Mouse (Mus musculus) B cell, adult 2 months (primary cell): ENCODE measurements around the gene Foxs1.
A peak's percentile ranks its signal among the peaks of the same experiment; 100 is the strongest.

Source experiments
- DNase-seq, 2 experiments: peaks; one replicate each; pipeline ENCODE4 v3.0.0; 2022

Foxs1 gene

DNA sequence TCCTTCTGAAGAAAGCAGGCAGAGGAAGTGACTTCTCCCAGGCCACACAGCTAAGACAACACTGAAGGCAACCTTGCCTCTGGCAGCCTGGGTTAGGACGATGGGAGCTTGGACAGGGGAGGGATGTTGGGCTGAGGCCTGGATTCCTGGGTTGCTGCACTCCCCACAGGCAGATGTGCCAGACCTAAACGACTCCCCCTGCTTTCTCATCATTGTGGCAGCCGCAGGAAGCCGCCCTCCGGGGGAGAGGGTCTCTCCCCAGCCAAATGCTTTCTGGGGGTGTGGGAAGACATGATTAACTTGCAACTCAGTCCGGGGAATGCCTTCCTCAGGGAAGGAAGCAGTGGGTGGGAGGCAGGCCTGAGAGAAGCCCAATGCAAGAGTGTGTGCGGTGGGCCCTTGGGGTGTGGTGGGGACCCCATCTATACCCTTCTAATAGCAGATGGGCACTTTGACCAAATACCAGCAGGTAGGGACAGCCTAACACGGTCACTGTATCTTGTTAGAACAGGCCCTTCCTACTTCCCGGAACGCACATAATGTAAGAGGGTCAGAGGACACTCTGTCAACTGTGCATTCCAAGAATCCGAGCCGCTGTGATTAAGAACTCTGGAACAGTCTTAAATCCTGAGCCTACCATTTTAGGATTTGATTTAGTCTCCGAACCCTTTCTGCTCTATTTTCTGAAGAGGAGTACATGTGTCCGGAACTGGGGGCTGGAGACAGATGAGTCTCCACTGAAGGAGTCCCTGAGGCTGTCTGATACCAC lies 4.6 kb downstream of the Foxs1 start:
- no peak for DNase-seq

DNA sequence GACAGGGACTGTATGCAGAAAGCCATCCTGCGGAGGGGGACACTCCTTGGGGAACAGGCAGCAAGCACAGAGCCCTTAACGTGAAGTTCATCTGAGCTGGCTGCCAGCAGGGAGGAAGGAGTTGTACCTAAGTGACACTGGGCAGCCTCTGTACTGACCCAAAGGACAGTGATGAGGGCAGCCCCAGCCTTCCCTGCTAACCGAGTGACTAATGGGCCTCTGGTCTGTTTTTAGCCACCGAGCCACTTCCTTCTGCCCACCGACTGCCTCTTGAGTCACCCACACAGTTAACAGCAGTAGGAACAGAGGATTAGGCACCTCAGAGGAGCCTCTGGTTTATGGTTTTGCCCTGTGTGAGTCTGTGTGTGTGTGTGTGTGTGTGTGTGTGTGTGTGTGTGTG lies 5.6 kb downstream of the Foxs1 start:
- DNase-seq, result no peak

DNA sequence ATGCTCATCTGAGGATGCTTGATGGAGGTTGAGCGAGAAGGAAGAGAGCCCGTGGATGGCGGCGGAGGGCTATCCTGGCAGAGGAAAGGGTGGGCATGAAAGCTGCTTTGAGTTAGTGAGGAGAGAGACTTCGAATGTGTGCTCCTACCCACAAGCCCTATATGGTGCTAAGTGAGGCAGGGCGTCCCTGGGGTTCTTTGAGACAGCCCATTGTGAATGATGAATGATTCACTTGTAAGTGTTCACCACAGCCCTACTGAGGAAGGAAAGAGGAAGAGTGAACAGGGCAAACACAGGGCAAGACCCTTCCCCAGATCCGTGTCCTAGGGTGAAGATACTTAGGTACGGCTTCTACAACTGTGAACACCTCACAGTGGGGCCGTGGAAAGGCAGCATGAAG lies 6.1 kb downstream of the Foxs1 start:
- DNase-seq, result no peak

DNA sequence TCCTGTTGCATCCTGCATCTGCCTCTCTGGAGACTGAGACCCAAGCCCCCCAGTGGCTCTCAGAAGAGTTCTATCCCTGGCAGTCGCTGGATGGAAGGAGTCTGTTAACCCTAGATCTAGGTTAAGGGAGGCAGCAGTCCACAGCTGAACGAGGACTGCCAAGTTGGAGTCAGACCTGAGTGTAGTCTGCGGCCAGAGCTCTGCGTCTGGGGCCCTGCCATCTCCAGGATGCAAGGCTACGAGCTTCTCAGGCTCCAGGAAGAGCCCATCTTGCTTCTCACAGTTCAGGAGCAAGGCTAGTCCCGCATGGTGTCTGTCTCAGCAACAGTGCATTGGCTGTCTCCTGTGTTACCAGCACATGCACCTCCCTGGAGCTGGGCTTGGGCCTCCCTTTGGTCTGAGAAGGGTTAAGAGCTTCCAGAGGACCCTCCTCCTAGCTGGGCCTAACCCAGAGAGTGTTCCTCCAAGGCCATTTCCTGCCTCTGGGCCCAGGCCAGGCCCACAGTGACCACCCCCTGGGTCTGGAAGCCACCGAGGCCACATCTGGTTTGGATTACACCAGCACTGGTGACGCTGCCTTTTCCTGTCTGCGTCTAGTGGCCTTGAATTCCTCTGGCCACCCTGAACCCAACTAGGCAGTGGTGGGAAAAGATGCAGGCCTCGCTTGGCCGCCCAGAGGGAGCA lies 7.7 kb downstream of the Foxs1 start:
- DNase-seq, result no peak

DNA sequence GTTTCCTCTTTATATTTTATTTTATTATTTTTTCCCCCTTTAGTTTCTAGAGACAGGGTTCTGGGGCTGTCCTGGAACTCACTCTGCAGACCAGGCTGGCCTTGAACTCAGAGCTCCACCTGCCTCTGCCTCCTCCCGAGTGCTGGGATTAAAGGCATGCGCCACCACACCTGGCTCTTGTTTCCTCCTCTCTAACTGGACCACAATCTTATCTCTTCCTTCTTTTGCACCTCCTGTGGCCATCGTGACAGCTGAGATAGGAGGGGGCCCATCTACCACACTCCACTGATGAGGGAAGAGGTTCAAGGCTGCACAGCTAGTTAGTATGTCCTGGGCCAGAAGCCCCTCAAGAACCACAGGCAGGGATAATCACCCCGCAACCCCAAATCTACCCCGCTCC lies 8.5 kb downstream of the Foxs1 start:
- DNase-seq, result no peak

DNA sequence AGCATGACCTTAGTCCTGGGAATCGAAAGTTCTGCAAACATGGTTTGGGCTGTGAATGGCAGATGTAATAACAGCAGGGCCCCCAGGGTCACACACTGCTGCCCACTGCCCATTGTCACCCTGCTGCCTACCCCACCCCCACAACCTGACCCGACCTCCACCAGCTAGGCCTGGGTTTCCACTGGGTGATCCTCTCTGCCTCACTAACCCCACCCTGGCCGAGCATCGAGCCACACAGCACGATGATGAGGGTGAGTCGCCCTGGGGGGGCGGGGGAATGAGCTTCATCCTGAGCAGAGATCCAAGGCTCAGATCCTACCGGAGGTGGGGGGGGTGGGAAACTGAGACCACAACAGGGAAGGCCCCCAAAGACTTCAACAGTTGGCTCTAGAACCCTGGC lies 8.9 kb downstream of the Foxs1 start:
- DNase-seq, result no peak

DNA sequence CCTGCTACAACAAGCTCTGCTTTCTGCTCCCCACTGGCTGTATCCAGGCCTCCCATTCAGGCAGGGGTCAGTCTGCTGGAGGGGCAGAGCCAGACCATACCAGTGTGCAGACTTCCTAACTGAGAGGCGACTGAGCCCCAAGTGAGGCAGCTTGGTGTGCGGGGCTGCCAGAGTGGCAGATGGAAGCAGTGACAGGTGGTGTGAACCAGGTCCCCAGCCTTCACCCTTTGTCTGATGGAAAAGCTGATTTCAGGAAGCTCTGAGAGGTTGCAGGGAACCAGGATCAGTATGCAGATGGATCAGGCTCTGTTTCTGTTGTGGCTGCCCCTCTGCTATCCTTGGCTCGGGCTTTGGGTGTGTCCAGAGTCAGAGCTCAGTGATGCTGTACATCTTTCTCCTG lies 9.4 kb downstream of the Foxs1 start:
- no peak for DNase-seq

DNA sequence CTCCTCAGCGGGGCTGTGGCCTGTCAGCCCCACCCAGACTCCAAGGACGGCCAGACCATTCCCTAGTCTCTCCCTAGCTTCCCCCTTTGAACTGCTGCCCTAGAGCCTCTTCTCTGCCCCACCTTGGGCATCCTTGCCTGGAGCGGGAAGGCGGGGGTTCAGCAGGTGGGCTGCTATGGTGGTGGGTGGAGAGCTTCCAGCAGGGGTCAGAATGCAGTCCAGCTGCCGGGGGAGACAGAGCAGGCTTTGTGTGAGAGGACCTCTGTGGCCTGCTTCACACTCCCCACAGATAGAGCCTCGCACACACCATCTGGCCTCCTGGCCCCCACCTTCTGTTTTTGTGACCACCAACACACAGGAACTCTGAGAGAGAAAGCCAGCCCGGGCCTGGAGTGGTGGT lies 10.6 kb downstream of the Foxs1 start:
- no peak for DNase-seq

DNA sequence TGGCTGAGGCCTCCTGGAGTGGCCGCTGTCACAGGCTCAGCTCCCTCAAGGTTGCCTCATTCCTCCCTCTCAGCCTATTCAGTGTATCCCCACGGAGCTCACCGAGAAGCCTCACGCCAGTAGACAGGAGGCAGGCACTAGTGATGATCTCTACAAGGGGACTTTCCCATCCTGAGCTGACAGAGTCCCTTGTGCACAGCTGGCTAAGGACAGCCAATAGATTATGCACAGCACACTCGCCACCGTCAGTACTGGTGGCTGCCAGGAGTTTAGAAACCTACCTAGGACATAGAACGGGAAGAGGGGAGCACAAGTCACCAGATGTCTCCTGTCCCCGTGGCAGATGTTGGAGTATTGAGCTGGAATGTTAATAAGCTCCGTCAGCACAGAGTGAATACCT lies 15.3 kb downstream of the Foxs1 start:
- DNase-seq, result no peak

DNA sequence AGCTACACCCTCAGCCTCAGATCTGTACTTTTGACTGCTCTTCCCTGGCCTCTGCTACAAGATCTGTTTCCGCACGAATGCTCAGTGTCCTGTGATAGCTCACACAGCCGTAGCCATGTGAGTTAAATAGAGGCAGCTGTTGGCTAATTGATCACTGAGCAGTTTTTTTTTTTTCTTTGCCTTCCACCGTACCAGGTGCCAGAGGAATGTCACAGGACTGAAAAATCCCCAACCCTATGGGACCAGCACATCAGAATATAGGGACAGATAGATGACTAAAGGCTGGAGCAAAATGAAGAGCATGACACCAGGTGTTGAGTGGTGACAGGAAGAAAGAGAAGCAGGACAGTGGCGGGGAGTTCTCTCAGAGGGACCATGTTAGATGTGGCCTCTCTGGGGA lies 16.9 kb downstream of the Foxs1 start:
- no peak for DNase-seq

DNA sequence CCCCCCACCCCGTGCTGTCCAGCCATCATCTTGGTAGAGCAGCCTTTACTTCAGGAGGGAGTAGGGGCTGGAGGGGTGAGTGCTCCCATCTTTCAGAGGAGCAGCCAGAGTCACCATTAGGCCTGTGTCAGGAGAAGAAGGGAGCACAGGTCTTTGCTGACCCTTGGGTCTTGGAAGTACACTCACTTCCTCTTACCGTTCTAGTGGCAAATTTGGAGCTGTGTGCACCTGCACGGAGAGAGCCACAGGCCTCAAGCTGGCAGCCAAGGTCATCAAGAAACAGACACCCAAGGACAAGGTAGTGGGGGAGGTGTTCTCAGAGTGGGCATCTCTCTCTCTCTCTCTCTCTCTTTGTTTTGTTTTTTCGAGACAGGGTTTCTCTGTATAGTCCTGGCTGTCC lies 17.6 kb downstream of the Foxs1 start:
- no peak for DNase-seq

DNA sequence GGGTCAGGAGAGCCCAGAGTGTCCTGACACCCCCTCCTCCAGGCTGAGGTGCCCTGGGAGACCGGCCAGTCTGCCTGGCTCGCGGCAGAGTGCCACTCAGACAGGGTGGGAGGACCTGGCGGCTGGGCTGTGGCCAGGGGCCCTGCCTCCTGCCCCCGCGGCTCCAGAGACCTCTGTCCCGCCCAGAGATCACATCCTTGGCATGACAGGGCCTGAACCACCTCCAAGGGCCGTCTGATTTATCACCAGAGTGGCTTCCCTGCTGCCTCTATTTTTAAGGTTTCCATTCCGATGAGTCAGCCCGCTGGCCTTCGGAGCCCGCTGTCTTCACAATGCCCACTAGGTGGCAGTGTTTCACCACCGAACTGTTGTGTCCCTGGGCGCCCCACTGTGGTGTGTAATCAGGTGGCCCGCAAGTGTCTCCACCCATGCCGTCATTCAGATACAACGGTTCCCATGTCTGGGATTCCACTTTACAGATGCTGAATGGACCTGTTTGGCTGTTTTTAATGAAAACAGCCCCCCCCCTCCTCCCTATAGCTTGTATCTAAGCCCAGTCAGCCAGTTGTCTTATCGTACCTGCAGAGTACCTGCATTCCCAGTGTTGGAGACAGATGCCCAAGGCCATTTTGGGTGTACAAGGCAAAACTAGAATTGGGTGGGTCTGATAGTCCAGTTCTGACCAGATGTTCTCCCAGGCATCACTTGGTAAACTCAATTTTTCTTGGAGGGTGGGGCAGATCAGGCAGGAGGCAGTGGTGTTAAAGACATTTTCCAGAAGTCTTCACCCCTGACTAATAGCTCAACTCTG lies 18.5 kb downstream of the Foxs1 start:
- DNase-seq, result peak; percentile 78 to 79

DNA sequence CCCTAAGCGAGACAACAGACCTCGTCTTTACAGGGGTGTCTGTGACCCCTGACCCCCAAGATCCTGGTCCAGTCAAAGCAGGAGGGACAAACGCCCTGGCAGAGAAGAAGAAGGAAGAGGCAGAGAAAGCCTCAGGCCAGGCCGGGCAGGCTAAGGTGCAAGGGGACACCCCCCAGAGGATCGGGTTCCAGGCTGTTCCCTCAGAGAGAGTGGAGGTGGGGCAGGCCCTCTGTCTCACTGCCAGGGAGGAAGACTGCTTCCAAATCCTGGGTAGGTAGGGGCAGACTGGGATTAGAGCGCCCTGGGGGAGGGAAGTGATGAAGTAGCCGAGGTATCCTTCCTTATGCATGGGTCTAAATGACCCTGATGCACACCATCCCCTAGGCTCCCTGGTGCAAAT lies 19.5 kb downstream of the Foxs1 start:
- no peak for DNase-seq

DNA sequence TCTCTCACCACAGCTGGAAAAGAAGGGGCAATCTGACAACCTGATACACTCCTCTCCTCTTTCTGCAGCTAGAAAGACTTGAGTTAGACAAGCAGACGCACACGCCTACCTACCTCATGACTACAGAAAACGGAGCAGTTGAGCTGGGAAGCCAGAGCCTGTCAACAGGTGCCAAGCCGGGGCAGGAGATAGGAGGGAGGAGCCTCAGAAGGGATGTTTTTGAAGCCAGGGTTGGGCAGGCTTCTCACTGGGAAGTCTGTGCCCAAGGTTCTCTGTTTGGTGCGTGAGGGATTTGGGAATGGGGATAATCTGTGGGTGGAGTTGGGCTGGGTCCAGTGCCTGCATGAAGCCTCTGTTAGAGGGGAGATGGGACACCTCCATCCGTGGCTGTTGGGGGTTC lies 21.6 kb downstream of the Foxs1 start:
- no peak for DNase-seq

DNA sequence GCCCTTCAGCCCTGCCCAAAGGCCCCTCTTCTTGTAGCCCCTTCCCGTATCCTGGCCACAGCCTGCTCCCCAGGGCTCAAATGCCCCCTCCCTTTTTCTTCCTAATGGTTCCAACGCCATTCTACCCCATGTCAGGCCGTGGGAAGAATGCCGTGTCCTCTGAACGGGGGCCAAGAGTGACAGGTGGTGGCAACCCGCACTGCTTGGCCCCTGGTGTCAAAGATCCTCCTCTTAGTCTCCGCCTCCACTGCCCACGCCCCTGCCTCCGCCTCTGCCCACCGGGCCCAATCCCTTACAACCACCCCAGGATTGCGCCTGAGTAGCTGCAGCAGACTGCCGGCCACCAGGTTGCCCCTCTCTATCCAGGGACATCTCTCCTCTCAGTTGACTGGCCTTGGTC lies 22.0 kb downstream of the Foxs1 start, which contains the start of gene Mylk2:
Gene Mylk2, plus strand, starts transcription at position 322 of the 400 bp plus-strand sequence.
- no peak for DNase-seq

DNA sequence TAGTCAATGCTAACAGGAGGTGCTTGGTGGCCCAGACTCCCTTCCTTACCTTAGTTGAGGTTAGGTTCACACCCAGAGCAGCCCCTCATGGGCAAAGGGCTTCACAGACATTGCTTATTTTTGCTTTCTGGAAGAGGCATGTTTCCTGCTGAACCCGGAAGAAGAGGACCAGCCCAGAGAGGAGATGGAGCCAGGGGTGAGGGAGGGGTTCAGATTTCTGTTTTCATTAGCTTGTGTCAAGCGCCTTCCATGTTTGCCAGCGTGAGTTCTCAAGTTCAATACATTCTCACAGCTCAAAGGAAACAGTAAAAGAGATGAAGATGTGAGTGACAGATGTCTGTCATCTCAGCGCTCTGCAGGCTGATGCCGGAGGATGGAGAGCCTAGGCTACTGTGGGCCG lies 23.2 kb downstream of the Foxs1 start:
- no peak for DNase-seq

DNA sequence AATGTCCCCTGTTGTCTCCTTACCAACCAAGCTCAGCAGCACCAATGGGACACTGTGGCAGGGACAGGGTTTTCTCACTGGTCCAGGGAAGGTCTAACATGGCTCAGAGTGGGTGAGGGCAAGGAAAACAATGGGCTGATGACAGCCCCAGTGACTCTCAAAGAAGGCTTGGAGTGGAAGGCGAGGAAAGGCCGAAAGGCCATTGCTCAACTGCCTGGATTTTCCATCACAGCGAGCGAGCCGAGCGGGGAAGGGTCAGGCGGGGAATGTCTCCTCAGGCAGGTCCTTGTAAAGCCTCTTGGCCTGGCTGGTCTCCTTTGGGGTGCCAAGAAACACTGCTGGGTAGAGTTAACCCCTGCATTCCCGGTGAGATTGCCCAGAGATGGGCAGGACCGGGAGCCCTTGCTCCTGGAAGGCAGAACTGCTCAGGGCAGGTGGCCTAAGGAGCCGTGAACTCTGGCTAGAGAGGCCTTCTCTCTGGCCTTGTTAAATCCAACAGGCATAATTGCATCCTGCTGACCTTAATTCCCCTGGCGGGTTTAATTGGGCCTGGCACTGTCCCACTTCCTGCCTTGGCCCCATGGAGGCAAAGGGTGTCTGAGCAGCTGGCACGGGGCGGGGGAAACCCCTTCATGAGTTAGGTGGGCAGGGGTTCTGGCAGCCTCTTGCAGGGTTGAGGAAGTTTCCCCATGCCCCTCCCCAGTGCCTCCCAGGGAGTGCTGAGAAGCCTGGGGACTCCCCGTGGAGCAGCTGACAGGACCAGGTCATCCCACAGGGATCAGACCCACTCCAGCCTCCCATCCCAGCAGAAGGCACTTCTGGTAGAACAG lies 25.7 kb downstream of the Foxs1 start:
- DNase-seq, result no peak

DNA sequence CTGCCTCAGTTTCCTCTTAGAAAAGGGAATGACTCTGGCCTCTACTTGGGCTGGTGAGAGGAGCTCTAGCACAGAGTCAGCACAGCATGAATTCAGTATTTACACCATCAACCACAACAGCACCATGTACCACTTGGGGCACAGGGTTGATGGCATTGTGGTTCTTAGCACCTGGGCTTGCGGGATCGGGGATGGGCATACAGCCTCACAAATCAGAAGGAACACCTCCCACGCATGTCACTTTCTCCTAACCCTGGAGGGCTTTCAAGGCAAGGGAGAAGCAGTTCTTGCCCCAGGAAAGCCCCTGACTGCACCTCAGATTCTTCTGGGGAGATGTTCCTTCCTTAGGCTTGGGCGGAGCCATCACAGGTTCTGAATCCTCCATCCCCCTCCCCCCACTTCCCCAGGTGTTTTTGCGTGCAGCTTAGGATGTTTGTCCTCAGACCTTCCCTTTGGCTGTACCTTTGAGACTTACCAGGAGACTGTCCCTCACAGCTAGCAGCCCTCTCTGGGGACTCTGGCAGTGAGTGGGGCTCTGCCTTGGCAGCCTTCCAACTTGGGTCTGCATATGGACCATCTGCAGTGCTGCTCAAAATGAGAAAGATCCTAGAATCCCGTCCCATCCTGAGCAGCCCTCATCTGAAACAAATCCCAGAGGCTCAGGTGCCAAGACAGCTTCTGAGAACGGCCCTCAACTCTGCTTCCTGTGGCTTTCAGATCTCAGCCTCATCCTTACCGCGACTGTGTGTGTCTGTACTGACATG lies 26.6 kb downstream of the Foxs1 start:
- no peak for DNase-seq

DNA sequence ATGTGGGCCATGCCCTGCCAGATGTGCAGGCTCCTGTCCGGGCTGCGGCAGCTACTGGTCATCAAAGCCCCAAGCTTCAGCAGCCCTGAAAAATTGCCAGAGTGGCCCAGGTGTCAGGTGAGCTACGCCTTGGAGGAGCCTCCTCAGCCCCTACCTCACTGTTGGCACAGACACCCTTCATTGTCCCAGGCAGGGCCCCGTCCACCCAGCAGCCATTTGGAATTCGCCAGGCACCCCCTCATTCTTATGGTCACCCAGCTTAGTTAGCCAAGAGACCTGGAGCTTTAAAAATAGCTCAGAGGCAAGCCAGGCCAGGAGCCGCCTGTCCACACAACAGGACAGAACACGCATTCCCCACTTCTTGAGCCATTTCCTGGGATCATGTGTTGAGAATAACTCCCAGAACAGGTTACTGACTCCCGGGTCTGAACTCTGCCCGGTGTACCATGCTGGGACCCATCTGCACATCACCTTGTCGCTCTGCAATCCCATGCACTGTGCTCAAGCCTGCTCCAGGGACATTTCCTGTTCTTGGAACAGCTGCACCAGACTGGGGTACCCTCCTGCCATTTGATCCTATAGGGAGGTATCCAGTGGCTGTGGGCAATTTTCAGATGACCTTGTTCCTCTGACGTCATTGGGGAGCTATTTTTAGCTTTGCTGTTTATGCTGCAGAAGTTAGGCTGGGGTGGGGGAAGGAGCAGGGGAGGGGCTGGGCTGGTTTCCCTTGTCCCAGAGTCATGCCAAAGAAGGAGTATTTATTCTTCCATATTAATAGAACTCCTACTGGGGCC lies 27.8 kb downstream of the Foxs1 start:
- no peak for DNase-seq

DNA sequence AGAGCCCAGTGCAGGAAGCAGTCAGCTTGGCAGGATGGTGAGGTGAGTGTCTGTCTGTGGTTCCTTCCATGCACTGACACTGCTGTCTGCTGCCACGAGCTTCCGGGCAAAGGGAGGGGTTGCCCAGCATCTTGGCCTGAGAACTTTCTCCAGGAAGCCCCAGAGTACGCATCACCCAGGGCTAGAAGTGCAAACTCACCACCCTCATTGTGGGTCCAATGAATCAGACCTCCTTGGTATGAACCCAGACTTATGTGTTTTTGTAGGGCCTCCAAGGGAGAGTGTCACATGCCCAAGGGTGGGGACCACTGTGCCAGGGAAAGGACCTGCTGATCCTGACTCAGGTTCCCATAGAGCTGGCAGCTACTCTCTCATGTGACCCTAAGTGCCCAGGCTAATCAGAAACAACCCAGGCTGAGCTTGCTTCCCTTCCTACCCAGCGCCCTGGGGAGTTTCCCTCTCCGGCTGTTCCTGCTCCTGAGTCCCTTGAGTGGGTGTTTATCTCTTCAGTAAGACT lies 28.8 kb downstream of the Foxs1 start:
- no peak for DNase-seq

DNA sequence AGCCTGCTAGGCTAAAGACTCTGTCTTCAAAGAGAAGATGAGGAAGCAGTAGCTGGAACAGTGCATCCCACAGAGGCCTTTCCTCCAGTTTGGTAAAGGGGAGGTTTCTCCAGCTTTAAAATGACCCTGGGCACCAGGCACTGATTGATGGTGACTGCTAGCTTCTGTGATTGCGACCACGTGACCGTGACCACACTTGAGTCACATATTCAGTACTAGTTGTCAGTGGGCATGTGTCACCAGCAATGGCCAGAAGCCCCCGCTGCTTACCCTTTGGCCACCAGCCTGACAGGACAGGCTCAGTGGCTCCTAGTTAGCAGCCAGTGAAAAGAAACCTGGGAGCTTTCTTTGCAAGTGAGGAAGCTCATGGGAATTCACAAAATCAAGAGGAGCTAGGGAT lies 29.4 kb downstream of the Foxs1 start:
- DNase-seq, result no peak
